Mouse (Mus musculus): ENCODE data around the gene Kif1bp. TPM values are rescaled to one million over a fixed set of nuclear protein-coding genes. Genes with fewer than 3 reads are reported as not detected.

Kif1bp gene
- polyA plus RNA-seq, 1 experiment, result 1.2 TPM

DNA sequence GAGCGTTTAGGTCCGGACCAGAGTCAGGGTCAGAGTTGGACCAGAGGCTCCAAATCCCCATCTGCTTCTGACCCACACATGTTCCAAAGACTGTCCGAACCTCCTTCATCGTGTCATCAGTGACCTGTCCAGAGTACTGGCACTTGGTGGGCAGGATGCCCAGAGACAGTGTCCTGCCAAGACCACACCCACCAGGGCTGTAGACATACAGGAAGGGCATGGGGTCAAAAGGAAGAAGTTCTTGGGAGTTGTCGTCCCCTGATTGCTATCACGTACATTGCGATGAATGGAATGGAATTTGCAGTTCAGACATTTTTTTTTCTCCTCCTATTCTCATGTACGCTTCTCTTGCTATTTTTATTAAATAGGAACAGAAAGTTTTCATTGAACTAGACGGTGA, 48.1 kb downstream of the Kif1bp start:
- TF ChIP-seq GATA1 (IDR thresholded peaks at IDR 0.05; ENCODE audit: low read length), result no peak
- TF ChIP-seq TAL1 (IDR thresholded peaks at IDR 0.05; ENCODE audit: low read length), result no peak
- no peaks in the 10 kb centered on the region for H3K27me3 ChIP-seq (ENCODE audit: control insufficient read depth)
- H3K9me3 ChIP-seq (ENCODE audit: control insufficient read depth, low read length), result no peaks in the 10 kb centered on the region
- no peaks in the 10 kb centered on the region for H3K4me1 ChIP-seq (ENCODE audit: control insufficient read depth)
- H3K36me3 ChIP-seq (ENCODE audit: control insufficient read depth), result no peaks in the 10 kb centered on the region
- no peak overlapping the region for H3K4me3 ChIP-seq (replicated peaks)

DNA sequence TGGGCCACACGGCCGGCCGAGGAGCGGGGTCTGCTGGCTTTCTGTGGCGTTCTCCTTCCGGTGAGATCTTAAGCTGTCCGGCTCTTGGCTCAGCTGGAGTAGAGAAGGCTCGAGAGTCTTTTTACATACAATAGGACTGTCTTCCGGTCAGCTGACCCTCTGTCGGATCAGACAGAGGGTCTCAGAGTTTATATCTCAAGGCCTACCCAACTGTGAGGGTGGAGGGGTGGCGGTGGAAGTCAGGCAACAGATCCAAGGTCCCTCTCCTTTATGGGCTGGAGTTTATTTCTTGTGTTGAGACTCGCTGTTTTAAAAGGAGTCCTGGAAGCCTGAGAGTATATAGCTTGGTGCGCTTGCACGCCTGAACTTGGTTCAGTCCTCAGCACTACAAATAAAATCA, 50.9 kb downstream of the Kif1bp start, which contains the start of gene Srgn:
TSS of gene Srgn (minus strand) at position 101 of the 400 bp plus-strand sequence.
- Histone ChIP-seq H3K4me3 (replicated peaks) (no peak within 1 kb of the TSS), H3K36me3 (ENCODE audit: control insufficient read depth) (no peaks in the 10 kb centered on the region), H3K9me3 (ENCODE audit: control insufficient read depth, low read length) (no peaks in the 10 kb centered on the region), H3K4me1 (ENCODE audit: control insufficient read depth) (peaks cover 7% of the 10 kb centered on the region), H3K27me3 (ENCODE audit: control insufficient read depth) (no peaks in the 10 kb centered on the region)
- no peak for TF ChIP-seq TAL1 (IDR thresholded peaks at IDR 0.05; ENCODE audit: low read length)
- TF ChIP-seq GATA1 (IDR thresholded peaks at IDR 0.05; ENCODE audit: low read length), result no peak

DNA sequence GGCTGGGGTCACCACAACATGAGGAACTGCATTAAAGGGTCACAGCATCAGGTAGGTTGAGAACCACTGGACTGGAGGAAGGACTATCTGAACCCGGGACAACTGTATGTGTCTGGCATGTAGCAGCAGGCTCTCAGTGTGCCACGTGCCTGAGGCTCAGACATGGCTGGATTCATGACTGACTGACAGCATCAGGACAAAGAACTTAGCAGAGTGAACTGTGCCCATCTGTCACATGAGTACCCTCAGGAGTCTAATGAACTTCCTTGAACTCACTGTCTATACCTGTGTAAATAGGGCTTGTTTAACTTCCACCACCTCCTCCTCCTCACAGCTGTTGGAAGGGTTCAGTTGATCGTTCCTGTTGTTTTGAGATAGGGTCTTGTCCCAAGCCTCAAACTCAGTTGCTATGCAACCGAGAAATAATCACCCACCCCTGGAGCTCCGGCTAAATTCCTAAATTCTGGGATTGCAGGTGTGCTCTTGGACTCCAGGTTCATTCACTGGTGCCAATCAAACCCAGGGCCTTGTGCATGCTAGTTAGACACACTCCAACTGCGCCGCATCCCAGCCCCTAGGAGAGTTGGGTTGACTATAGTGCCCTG, 55.8 kb downstream of the Kif1bp start:
- H3K27me3 ChIP-seq (ENCODE audit: control insufficient read depth), result no peaks in the 10 kb centered on the region
- no peak overlapping the region for H3K4me3 ChIP-seq (replicated peaks)
- H3K4me1 ChIP-seq (ENCODE audit: control insufficient read depth), result peaks cover 37% of the 10 kb centered on the region
- no peaks in the 10 kb centered on the region for H3K36me3 ChIP-seq (ENCODE audit: control insufficient read depth)
- TF ChIP-seq GATA1 (IDR thresholded peaks at IDR 0.05; ENCODE audit: low read length) (no peak), TAL1 (IDR thresholded peaks at IDR 0.05; ENCODE audit: low read length) (no peak)
- H3K9me3 ChIP-seq (ENCODE audit: control insufficient read depth, low read length), result no peaks in the 10 kb centered on the region

DNA sequence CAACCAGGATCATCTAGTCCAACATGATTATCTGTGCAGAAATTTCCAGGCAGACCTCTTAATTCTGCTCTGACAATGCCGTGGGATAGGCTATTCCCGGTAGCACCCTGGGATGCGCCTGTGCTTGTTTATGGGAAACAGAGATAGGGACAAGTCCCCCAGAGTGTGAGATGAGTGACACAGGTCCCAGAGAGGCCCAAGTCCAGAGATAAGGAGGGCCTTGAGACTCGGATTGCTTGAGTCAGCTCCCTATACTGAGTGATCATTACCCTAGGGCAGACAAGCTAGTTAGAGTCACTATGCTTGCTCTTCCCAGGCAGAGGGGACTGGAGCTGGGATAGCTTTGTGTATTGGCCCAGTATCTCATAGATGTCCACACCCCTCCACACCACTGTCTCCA, 56.5 kb downstream of the Kif1bp start:
- Histone ChIP-seq H3K36me3 (ENCODE audit: control insufficient read depth) (no peaks in the 10 kb centered on the region), H3K27me3 (ENCODE audit: control insufficient read depth) (no peaks in the 10 kb centered on the region), H3K4me3 (replicated peaks) (no peak overlapping the region), H3K4me1 (ENCODE audit: control insufficient read depth) (peaks cover 43% of the 10 kb centered on the region), H3K9me3 (ENCODE audit: control insufficient read depth, low read length) (no peaks in the 10 kb centered on the region)
- peak; percentile 37; the same call in 1 of the 2 replicates for TF ChIP-seq GATA1 (IDR thresholded peaks at IDR 0.05; ENCODE audit: low read length)
- TF ChIP-seq TAL1 (IDR thresholded peaks at IDR 0.05; ENCODE audit: low read length), result no peak

DNA sequence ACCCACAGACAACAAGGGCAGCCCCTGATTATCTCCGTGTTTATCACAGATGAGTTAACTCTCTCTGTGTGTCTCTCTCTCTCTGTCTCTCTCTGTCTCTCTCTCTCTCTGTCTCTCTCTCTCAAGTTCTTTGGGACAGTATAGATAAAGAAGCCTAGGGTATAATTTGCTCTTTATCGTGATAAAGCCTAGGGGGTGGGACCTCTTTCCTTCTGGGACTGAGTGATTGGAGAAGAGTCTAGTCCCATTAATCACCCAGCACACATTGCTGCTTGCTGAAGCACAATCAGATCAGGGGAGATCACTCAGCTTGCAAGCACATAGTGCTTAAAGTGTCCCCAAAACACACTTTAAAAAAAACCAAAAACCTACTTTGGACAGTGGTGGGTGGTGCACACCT, 57.3 kb downstream of the Kif1bp start:
- no peaks in the 10 kb centered on the region for H3K27me3 ChIP-seq (ENCODE audit: control insufficient read depth)
- no peaks in the 10 kb centered on the region for H3K9me3 ChIP-seq (ENCODE audit: control insufficient read depth, low read length)
- no peaks in the 10 kb centered on the region for H3K36me3 ChIP-seq (ENCODE audit: control insufficient read depth)
- no peak overlapping the region for H3K4me3 ChIP-seq (replicated peaks)
- TF ChIP-seq TAL1 (IDR thresholded peaks at IDR 0.05; ENCODE audit: low read length), result peak; percentile 41; the same call in 1 of the 3 replicates
- TF ChIP-seq GATA1 (IDR thresholded peaks at IDR 0.05; ENCODE audit: low read length), result peak; percentile 41
- peaks cover 43% of the 10 kb centered on the region for H3K4me1 ChIP-seq (ENCODE audit: control insufficient read depth)

DNA sequence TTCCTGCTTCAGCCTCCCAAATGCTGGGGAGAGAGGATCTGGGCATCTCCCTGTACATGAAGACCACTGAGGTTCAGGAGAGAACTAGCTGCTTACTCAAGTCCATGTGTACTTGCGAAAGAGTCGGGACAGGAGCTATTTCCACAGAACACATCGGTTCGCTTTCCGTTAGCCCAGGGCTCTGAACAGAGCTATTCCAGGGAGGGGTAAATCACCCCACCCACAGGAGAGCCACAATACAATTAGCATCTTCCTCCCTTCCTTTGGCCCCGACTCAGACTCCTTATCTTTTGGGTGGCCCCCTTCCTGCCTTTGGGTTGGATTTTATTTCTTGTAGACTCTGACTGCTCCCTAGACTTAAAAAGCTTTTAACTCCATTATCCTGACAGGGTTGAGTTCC, 60.7 kb downstream of the Kif1bp start:
- Histone ChIP-seq H3K27me3 (ENCODE audit: control insufficient read depth) (no peaks in the 10 kb centered on the region), H3K36me3 (ENCODE audit: control insufficient read depth) (no peaks in the 10 kb centered on the region), H3K9me3 (ENCODE audit: control insufficient read depth, low read length) (no peaks in the 10 kb centered on the region), H3K4me3 (replicated peaks) (no peak overlapping the region), H3K4me1 (ENCODE audit: control insufficient read depth) (peaks cover 38% of the 10 kb centered on the region)
- TF ChIP-seq TAL1 (IDR thresholded peaks at IDR 0.05; ENCODE audit: low read length) (no peak), GATA1 (IDR thresholded peaks at IDR 0.05; ENCODE audit: low read length) (no peak)

DNA sequence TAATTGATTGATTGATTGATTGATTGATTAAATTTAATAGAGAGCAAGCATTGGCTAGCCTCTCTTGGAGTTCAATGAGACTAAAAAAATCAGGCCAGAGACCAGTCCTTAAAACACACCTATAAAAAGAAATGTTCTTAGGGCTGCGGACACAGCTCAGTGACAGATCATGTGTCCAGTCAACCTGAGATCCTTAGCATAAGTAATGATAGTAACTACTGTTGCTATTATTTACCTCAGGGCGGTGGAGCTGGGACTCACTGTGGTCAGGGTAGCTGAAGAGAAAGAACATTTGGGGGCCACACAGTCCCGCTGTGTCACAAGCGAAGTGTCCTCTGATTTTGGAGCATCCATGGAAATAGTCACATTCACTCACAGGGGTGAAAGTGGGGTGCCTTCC, 65.4 kb downstream of the Kif1bp start:
- no peak overlapping the region for H3K4me3 ChIP-seq (replicated peaks)
- H3K9me3 ChIP-seq (ENCODE audit: control insufficient read depth, low read length), result no peaks in the 10 kb centered on the region
- H3K27me3 ChIP-seq (ENCODE audit: control insufficient read depth), result peaks cover 14% of the 10 kb centered on the region
- peaks cover 25% of the 10 kb centered on the region for H3K4me1 ChIP-seq (ENCODE audit: control insufficient read depth)
- TF ChIP-seq TAL1 (IDR thresholded peaks at IDR 0.05; ENCODE audit: low read length) (no peak), GATA1 (IDR thresholded peaks at IDR 0.05; ENCODE audit: low read length) (no peak)
- no peaks in the 10 kb centered on the region for H3K36me3 ChIP-seq (ENCODE audit: control insufficient read depth)

DNA sequence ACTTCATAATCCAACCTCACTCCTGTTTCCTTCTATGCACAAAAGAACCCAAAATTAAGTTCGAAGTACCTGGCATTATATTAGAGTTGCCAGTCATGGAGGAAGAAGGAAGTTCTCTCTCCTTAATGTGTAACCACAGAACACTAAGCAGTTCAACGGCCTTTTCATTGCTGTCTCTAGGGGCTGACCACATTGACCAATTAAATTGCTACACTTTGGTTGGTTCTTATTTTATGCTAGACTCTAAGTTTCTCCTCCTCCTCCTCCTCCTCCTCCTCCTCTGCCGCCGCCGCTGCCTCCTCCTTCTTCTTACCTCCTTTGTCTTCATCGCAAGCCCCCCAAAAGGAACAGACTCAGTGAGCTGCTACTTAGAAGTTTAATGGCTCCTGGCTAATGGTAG, 66.7 kb downstream of the Kif1bp start:
- TF ChIP-seq TAL1 (IDR thresholded peaks at IDR 0.05; ENCODE audit: low read length), result no peak
- TF ChIP-seq GATA1 (IDR thresholded peaks at IDR 0.05; ENCODE audit: low read length), result no peak
- H3K9me3 ChIP-seq (ENCODE audit: control insufficient read depth, low read length), result no peaks in the 10 kb centered on the region
- peaks cover 27% of the 10 kb centered on the region for H3K4me1 ChIP-seq (ENCODE audit: control insufficient read depth)
- H3K4me3 ChIP-seq (replicated peaks), result no peak overlapping the region
- H3K27me3 ChIP-seq (ENCODE audit: control insufficient read depth), result peaks cover 14% of the 10 kb centered on the region
- no peaks in the 10 kb centered on the region for H3K36me3 ChIP-seq (ENCODE audit: control insufficient read depth)

DNA sequence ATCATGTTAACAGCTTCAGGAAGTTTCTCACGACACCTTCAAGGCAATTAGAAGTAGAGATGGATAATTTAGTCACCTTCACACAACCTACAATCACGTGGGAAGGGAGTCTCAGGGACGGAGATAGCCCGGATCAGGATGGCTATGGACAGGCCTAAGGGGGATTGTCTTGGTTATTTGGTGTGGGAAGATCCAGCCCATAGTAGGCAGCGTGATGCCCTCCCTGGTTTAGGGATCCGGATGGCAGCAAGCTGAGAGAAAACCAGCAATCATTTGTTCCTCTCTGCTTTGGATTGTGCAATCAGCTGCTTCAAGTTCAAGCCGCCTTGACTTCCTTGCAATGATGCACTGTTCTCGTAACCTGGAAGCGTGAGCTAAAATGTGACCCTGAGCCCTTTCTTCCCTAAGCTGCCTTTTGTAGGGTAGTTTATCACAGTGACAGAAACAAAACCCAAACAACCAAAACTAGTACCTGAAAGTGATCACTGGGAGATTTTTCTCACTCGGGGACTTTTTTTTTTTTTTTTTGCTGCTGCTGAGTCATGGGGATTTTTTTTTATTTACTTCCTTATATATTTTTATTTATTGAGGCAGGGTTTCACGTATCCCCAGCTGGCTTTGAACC, 69.1 kb downstream of the Kif1bp start:
- TF ChIP-seq GATA1 (IDR thresholded peaks at IDR 0.05; ENCODE audit: low read length), result no peak
- no peak for TF ChIP-seq TAL1 (IDR thresholded peaks at IDR 0.05; ENCODE audit: low read length)
- H3K9me3 ChIP-seq (ENCODE audit: control insufficient read depth, low read length), result no peaks in the 10 kb centered on the region
- peaks cover 14% of the 10 kb centered on the region for H3K27me3 ChIP-seq (ENCODE audit: control insufficient read depth)
- H3K4me3 ChIP-seq (replicated peaks), result no peak overlapping the region
- peaks cover 49% of the 10 kb centered on the region for H3K4me1 ChIP-seq (ENCODE audit: control insufficient read depth)
- no peaks in the 10 kb centered on the region for H3K36me3 ChIP-seq (ENCODE audit: control insufficient read depth)
